Mouse (Mus musculus): Measurements from ENCODE around the gene Mcu. TPM values are rescaled to one million over a fixed set of nuclear protein-coding genes. Genes with fewer than 3 reads are reported as not detected.

Gene Mcu
- total RNA-seq, 2 experiments from 2014 or later = 33.9 to 37.1 TPM

GRCm38 (mm10) chr10:59580593-59581149, 35.8 kb downstream of the Mcu start:
- no peak for DNase-seq (ENCODE audit: extremely low spot score in 1 of 2, low spot score in 2 of 2)
- H3K4me3 ChIP-seq = no peak overlapping the region
- no peak for TF ChIP-seq CTCF (IDR thresholded peaks at IDR 0.05)
- H3K27ac ChIP-seq = no peak overlapping the region
- intact Hi-C loops (cut with DNase I) = no loop called here

GRCm38 (mm10) chr10:59579645-59580044, 36.8 kb downstream of the Mcu start:
- Histone ChIP-seq H3K27ac (no peak overlapping the region), H3K4me3 (no peak overlapping the region)
- DNase-seq (ENCODE audit: extremely low spot score in 1 of 2, low spot score in 2 of 2) = no peak
- intact Hi-C loops (cut with DNase I) = no loop called here
- TF ChIP-seq CTCF (IDR thresholded peaks at IDR 0.05) = no peak

GRCm38 (mm10) chr10:59577871-59578801, 38.4 kb downstream of the Mcu start:
- Histone ChIP-seq H3K27ac (peak overlapping the region; percentile 12; the same call in 1 of the 2 replicates), H3K4me3 (no peak overlapping the region)
- intact Hi-C loops (cut with DNase I) = no loop called here
- no peak for TF ChIP-seq CTCF (IDR thresholded peaks at IDR 0.05)
- DNase-seq (ENCODE audit: extremely low spot score in 1 of 2, low spot score in 2 of 2) = no peak

- intact Hi-C loops (cut with DNase I) = no loop called here
- TF ChIP-seq CTCF (IDR thresholded peaks at IDR 0.05) = no peak
- H3K4me3 ChIP-seq = no peak overlapping the region
- no peak for DNase-seq (ENCODE audit: extremely low spot score in 1 of 2, low spot score in 2 of 2)
- no peak overlapping the region for H3K27ac ChIP-seq
Measured at GRCm38 (mm10) chr10:59576305-59576704, 40.2 kb downstream of the Mcu start.

- intact Hi-C loops (cut with DNase I) = no loop called here
- H3K27ac ChIP-seq = no peak overlapping the region
Measured at GRCm38 (mm10) chr10:59571964-59572363, 44.5 kb downstream of the Mcu start.

GRCm38 (mm10) chr10:59571273-59571672, 45.2 kb downstream of the Mcu start:
- intact Hi-C loops (cut with DNase I) = no loop called here
- Histone ChIP-seq H3K27ac (no peak overlapping the region), H3K4me3 (no peak overlapping the region)
- no peak for DNase-seq (ENCODE audit: extremely low spot score in 1 of 2, low spot score in 2 of 2)
- TF ChIP-seq CTCF (IDR thresholded peaks at IDR 0.05) = no peak

More at GRCm38 (mm10) chr10:59571964-59572363, 44.5 kb downstream of the Mcu start:
- no peak overlapping the region for H3K4me3 ChIP-seq
- no peak for DNase-seq (ENCODE audit: extremely low spot score in 1 of 2, low spot score in 2 of 2)
- TF ChIP-seq CTCF (IDR thresholded peaks at IDR 0.05) = no peak

GRCm38 (mm10) chr10:59570780-59571179, 45.7 kb downstream of the Mcu start:
- intact Hi-C loops (cut with DNase I) = no loop called here
- no peak for TF ChIP-seq CTCF (IDR thresholded peaks at IDR 0.05)
- H3K4me3 ChIP-seq = no peak overlapping the region
- DNase-seq (ENCODE audit: extremely low spot score in 1 of 2, low spot score in 2 of 2) = no peak
- H3K27ac ChIP-seq = no peak overlapping the region

- no peak for TF ChIP-seq CTCF (IDR thresholded peaks at IDR 0.05)
- intact Hi-C loops (cut with DNase I) = no loop called here
- DNase-seq (ENCODE audit: extremely low spot score in 1 of 2, low spot score in 2 of 2) = no peak
- no peak overlapping the region for H3K27ac ChIP-seq
- no peak overlapping the region for H3K4me3 ChIP-seq
Measured at GRCm38 (mm10) chr10:59570360-59570759, 46.1 kb downstream of the Mcu start.

GRCm38 (mm10) chr10:59569481-59569869, 47.0 kb downstream of the Mcu start:
- no peak for DNase-seq (ENCODE audit: extremely low spot score in 1 of 2, low spot score in 2 of 2)
- TF ChIP-seq CTCF (IDR thresholded peaks at IDR 0.05) = no peak
- intact Hi-C loops (cut with DNase I) = no loop called here
- no peak overlapping the region for H3K4me3 ChIP-seq
- no peak overlapping the region for H3K27ac ChIP-seq

GRCm38 (mm10) chr10:59568665-59569480, 47.6 kb downstream of the Mcu start:
- TF ChIP-seq CTCF (IDR thresholded peaks at IDR 0.05) = no peak
- intact Hi-C loops (cut with DNase I) = no loop called here
- H3K4me3 ChIP-seq = no peak overlapping the region
- no peak for DNase-seq (ENCODE audit: extremely low spot score in 1 of 2, low spot score in 2 of 2)
- no peak overlapping the region for H3K27ac ChIP-seq

- Histone ChIP-seq H3K4me3 (no peak overlapping the region), H3K27ac (no peak overlapping the region; the same call in 1 of the 2 replicates)
- DNase-seq (ENCODE audit: extremely low spot score in 1 of 2, low spot score in 2 of 2) = no peak
- intact Hi-C loops (cut with DNase I) = no loop called here
- no peak for TF ChIP-seq CTCF (IDR thresholded peaks at IDR 0.05)
Measured at GRCm38 (mm10) chr10:59566968-59567367, 49.5 kb downstream of the Mcu start.

- no peak overlapping the region for H3K4me3 ChIP-seq
- DNase-seq (ENCODE audit: extremely low spot score in 1 of 2, low spot score in 2 of 2) = no peak
- TF ChIP-seq CTCF (IDR thresholded peaks at IDR 0.05) = no peak
- H3K27ac ChIP-seq = peak overlapping the region; percentile 53; the same call in 1 of the 2 replicates
- intact Hi-C loops (cut with DNase I) = no loop called here
Measured at GRCm38 (mm10) chr10:59565995-59566410, 50.5 kb downstream of the Mcu start.
